Mouse (Mus musculus) spleen, adult 10 weeks (tissue): Measurements from ENCODE around the gene Gabra1. TPM values are rescaled to one million over a fixed set of nuclear protein-coding genes. Genes with fewer than 3 reads are reported as not detected.

Experiments used
- polyA plus RNA-seq: library from polyadenylated mRNA; stranded (reverse); fragments of 350-450 nt; fragmentation: Illumina TruSeq; extraction: RNeasy Lipid Tissue Mini Kit (QIAGEN cat#74804); gene quantifications from one replicate; pipeline ENCODE4 v1.2.3, GENCODE M21; 2015; ENCODE audit warnings: low replicate concordance; ENCODE audit not compliant: insufficient read depth

The Gabra1 gene
- 0.06 TPM for polyA plus RNA-seq

GRCm38 (mm10) chr11:42182825-42183152 is at the start of gene Gabra1:
TSS of gene Gabra1 (minus strand) at chr11:42182930.

Other genes with a start within 250 kb of the Gabra1 start
- not detected for gene Gabrg2, start 182.1 kb downstream of the Gabra1 start, polyA plus RNA-seq
- gene Gabra6, start 138.1 kb upstream of the Gabra1 start, polyA plus RNA-seq: not detected
- not detected for gene Gabrb2, start 236.8 kb upstream of the Gabra1 start, polyA plus RNA-seq